Mouse (Mus musculus): ENCODE results near the gene Pkib. TPM values are rescaled to one million over a fixed set of nuclear protein-coding genes. Genes with fewer than 3 reads are reported as not detected.

The Pkib gene
- polyA plus RNA-seq, 1 experiment from 2014 or later: 2.3 TPM

GRCm38 (mm10) chr10:57702246-57702645 is 70.5 kb downstream of the Pkib start:
- no peaks in the 10 kb centered on the region for H3K9me3 ChIP-seq (replicated peaks; ENCODE audit: control insufficient read depth, low read length)
- WGBS: 75% methylated on average over 4 of the region's 4 CpGs
- H3K36me3 ChIP-seq (ENCODE audit: control insufficient read depth, insufficient read depth, low read length): no peaks in the 10 kb centered on the region
- no peak overlapping the region for H3K4me2 ChIP-seq (ENCODE audit: low read depth, low read length)
- H3K4me1 ChIP-seq (ENCODE audit: control insufficient read depth, insufficient read depth, low read length): no peaks in the 10 kb centered on the region
- no peak overlapping the region for H3K4me3 ChIP-seq (replicated peaks; ENCODE audit: low read length)
- no peak overlapping the region for H3K27ac ChIP-seq (ENCODE audit: low read length)
- no peaks in the 10 kb centered on the region for H3K27me3 ChIP-seq (ENCODE audit: control insufficient read depth, insufficient read depth, low read length)
- no peak overlapping the region for H3K9ac ChIP-seq (ENCODE audit: low read length)
- no peak for ATAC-seq (ENCODE audit: insufficient read depth, low FRiP score)

- H3K27ac ChIP-seq (ENCODE audit: low read length): no peak overlapping the region
- H3K36me3 ChIP-seq (ENCODE audit: control insufficient read depth, insufficient read depth, low read length): no peaks in the 10 kb centered on the region
- H3K4me3 ChIP-seq (replicated peaks; ENCODE audit: low read length): no peak overlapping the region
- no peaks in the 10 kb centered on the region for H3K4me1 ChIP-seq (ENCODE audit: control insufficient read depth, insufficient read depth, low read length)
- no peaks in the 10 kb centered on the region for H3K27me3 ChIP-seq (ENCODE audit: control insufficient read depth, insufficient read depth, low read length)
- no peaks in the 10 kb centered on the region for H3K9me3 ChIP-seq (replicated peaks; ENCODE audit: control insufficient read depth, low read length)
- H3K4me2 ChIP-seq (ENCODE audit: low read depth, low read length): no peak overlapping the region
- no peak for ATAC-seq (ENCODE audit: insufficient read depth, low FRiP score)
- no peak overlapping the region for H3K9ac ChIP-seq (ENCODE audit: low read length)
These were observed 89.3 kb downstream of the Pkib start for GRCm38 (mm10) chr10:57721035-57721434.

GRCm38 (mm10) chr10:57722363-57722762 is 90.6 kb downstream of the Pkib start:
- ATAC-seq (ENCODE audit: insufficient read depth, low FRiP score): no peak

GRCm38 (mm10) chr10:57727666-57728065 is 95.9 kb downstream of the Pkib start:
- Histone ChIP-seq H3K4me3 (replicated peaks; ENCODE audit: low read length) (no peak overlapping the region), H3K27me3 (ENCODE audit: control insufficient read depth, insufficient read depth, low read length) (no peaks in the 10 kb centered on the region), H3K9me3 (replicated peaks; ENCODE audit: control insufficient read depth, low read length) (no peaks in the 10 kb centered on the region), H3K4me1 (ENCODE audit: control insufficient read depth, insufficient read depth, low read length) (no peaks in the 10 kb centered on the region), H3K27ac (ENCODE audit: low read length) (no peak overlapping the region), H3K36me3 (ENCODE audit: control insufficient read depth, insufficient read depth, low read length) (no peaks in the 10 kb centered on the region), H3K9ac (ENCODE audit: low read length) (no peak overlapping the region), H3K4me2 (ENCODE audit: low read depth, low read length) (no peak overlapping the region)
- no peak for ATAC-seq (ENCODE audit: insufficient read depth, low FRiP score)
- WGBS: 76% methylated on average over 8 of the region's 8 CpGs

More at GRCm38 (mm10) chr10:57722363-57722762, 90.6 kb downstream of the Pkib start:
- Histone ChIP-seq H3K4me3 (replicated peaks; ENCODE audit: low read length) (no peak overlapping the region), H3K27me3 (ENCODE audit: control insufficient read depth, insufficient read depth, low read length) (no peaks in the 10 kb centered on the region), H3K9me3 (replicated peaks; ENCODE audit: control insufficient read depth, low read length) (no peaks in the 10 kb centered on the region), H3K9ac (ENCODE audit: low read length) (no peak overlapping the region), H3K4me1 (ENCODE audit: control insufficient read depth, insufficient read depth, low read length) (no peaks in the 10 kb centered on the region), H3K36me3 (ENCODE audit: control insufficient read depth, insufficient read depth, low read length) (no peaks in the 10 kb centered on the region), H3K27ac (ENCODE audit: low read length) (no peak overlapping the region), H3K4me2 (ENCODE audit: low read depth, low read length) (no peak overlapping the region)
- WGBS: 70% methylated on average over 3 of the region's 3 CpGs

GRCm38 (mm10) chr10:57731672-57732071 is 99.9 kb downstream of the Pkib start:
- Histone ChIP-seq H3K4me3 (replicated peaks; ENCODE audit: low read length) (no peak overlapping the region), H3K4me1 (ENCODE audit: control insufficient read depth, insufficient read depth, low read length) (no peaks in the 10 kb centered on the region), H3K9ac (ENCODE audit: low read length) (no peak overlapping the region), H3K36me3 (ENCODE audit: control insufficient read depth, insufficient read depth, low read length) (no peaks in the 10 kb centered on the region), H3K27me3 (ENCODE audit: control insufficient read depth, insufficient read depth, low read length) (no peaks in the 10 kb centered on the region), H3K4me2 (ENCODE audit: low read depth, low read length) (no peak overlapping the region), H3K27ac (ENCODE audit: low read length) (no peak overlapping the region), H3K9me3 (replicated peaks; ENCODE audit: control insufficient read depth, low read length) (no peaks in the 10 kb centered on the region)
- ATAC-seq (ENCODE audit: insufficient read depth, low FRiP score): no peak
- 75% methylated on average over 3 of the region's 3 CpGs for WGBS

- Histone ChIP-seq H3K4me2 (ENCODE audit: low read depth, low read length) (no peak overlapping the region), H3K27ac (ENCODE audit: low read length) (no peak overlapping the region), H3K4me3 (replicated peaks; ENCODE audit: low read length) (no peak overlapping the region), H3K36me3 (ENCODE audit: control insufficient read depth, insufficient read depth, low read length) (no peaks in the 10 kb centered on the region), H3K4me1 (ENCODE audit: control insufficient read depth, insufficient read depth, low read length) (no peaks in the 10 kb centered on the region), H3K9me3 (replicated peaks; ENCODE audit: control insufficient read depth, low read length) (no peaks in the 10 kb centered on the region), H3K9ac (ENCODE audit: low read length) (no peak overlapping the region), H3K27me3 (ENCODE audit: control insufficient read depth, insufficient read depth, low read length) (no peaks in the 10 kb centered on the region; the same call in 1 of the 2 replicates)
- ATAC-seq (ENCODE audit: insufficient read depth, low FRiP score): no peak
- WGBS: 61% methylated on average over 4 of the region's 4 CpGs
These were observed 109.0 kb downstream of the Pkib start for GRCm38 (mm10) chr10:57740733-57741132.

GRCm38 (mm10) chr10:57741351-57741750 is 109.6 kb downstream of the Pkib start:
- WGBS: 53% methylated on average over 2 of the region's 2 CpGs
- ATAC-seq (ENCODE audit: insufficient read depth, low FRiP score): no peak
- H3K9me3 ChIP-seq (replicated peaks; ENCODE audit: control insufficient read depth, low read length): no peaks in the 10 kb centered on the region
- H3K4me3 ChIP-seq (replicated peaks; ENCODE audit: low read length): no peak overlapping the region
- no peaks in the 10 kb centered on the region for H3K36me3 ChIP-seq (ENCODE audit: control insufficient read depth, insufficient read depth, low read length)
- no peak overlapping the region for H3K27ac ChIP-seq (ENCODE audit: low read length)
- H3K4me1 ChIP-seq (ENCODE audit: control insufficient read depth, insufficient read depth, low read length): no peaks in the 10 kb centered on the region
- H3K9ac ChIP-seq (ENCODE audit: low read length): no peak overlapping the region
- no peak overlapping the region for H3K4me2 ChIP-seq (ENCODE audit: low read depth, low read length)
- no peaks in the 10 kb centered on the region; the same call in 1 of the 2 replicates for H3K27me3 ChIP-seq (ENCODE audit: control insufficient read depth, insufficient read depth, low read length)

- H3K4me3 ChIP-seq (replicated peaks; ENCODE audit: low read length): no peak overlapping the region
- ATAC-seq (ENCODE audit: insufficient read depth, low FRiP score): no peak
These were observed 111.3 kb downstream of the Pkib start for GRCm38 (mm10) chr10:57743045-57743444.

GRCm38 (mm10) chr10:57743606-57744016 is 111.8 kb downstream of the Pkib start:
- no peaks in the 10 kb centered on the region for H3K36me3 ChIP-seq (ENCODE audit: control insufficient read depth, insufficient read depth, low read length)
- no peak overlapping the region for H3K27ac ChIP-seq (ENCODE audit: low read length)
- no peaks in the 10 kb centered on the region; the same call in 1 of the 2 replicates for H3K27me3 ChIP-seq (ENCODE audit: control insufficient read depth, insufficient read depth, low read length)
- H3K4me2 ChIP-seq (ENCODE audit: low read depth, low read length): peak overlapping the region; percentile 58
- H3K4me3 ChIP-seq (replicated peaks; ENCODE audit: low read length): peak overlapping the region; percentile 51
- H3K4me1 ChIP-seq (ENCODE audit: control insufficient read depth, insufficient read depth, low read length): no peaks in the 10 kb centered on the region
- ATAC-seq (ENCODE audit: insufficient read depth, low FRiP score): no peak; the same call in 1 of the 2 replicates
- H3K9me3 ChIP-seq (replicated peaks; ENCODE audit: control insufficient read depth, low read length): no peaks in the 10 kb centered on the region
- 0 out of 2 replicates have a peak overlapping the region, but pooled peaks have one; percentile 39 for H3K9ac ChIP-seq (ENCODE audit: low read length)
- WGBS: 4% methylated on average over 6 of the region's 6 CpGs

More at GRCm38 (mm10) chr10:57743045-57743444, 111.3 kb downstream of the Pkib start:
- Histone ChIP-seq H3K4me1 (ENCODE audit: control insufficient read depth, insufficient read depth, low read length) (no peaks in the 10 kb centered on the region), H3K36me3 (ENCODE audit: control insufficient read depth, insufficient read depth, low read length) (no peaks in the 10 kb centered on the region), H3K27ac (ENCODE audit: low read length) (no peak overlapping the region), H3K27me3 (ENCODE audit: control insufficient read depth, insufficient read depth, low read length) (no peaks in the 10 kb centered on the region; the same call in 1 of the 2 replicates), H3K9me3 (replicated peaks; ENCODE audit: control insufficient read depth, low read length) (no peaks in the 10 kb centered on the region), H3K4me2 (ENCODE audit: low read depth, low read length) (no peak overlapping the region), H3K9ac (ENCODE audit: low read length) (no peak overlapping the region)
- 67% methylated on average over 7 of the region's 7 CpGs for WGBS
